Comparison of ENCODE assay signal across 26 mouse cellular contexts in the genomic region with DNA sequence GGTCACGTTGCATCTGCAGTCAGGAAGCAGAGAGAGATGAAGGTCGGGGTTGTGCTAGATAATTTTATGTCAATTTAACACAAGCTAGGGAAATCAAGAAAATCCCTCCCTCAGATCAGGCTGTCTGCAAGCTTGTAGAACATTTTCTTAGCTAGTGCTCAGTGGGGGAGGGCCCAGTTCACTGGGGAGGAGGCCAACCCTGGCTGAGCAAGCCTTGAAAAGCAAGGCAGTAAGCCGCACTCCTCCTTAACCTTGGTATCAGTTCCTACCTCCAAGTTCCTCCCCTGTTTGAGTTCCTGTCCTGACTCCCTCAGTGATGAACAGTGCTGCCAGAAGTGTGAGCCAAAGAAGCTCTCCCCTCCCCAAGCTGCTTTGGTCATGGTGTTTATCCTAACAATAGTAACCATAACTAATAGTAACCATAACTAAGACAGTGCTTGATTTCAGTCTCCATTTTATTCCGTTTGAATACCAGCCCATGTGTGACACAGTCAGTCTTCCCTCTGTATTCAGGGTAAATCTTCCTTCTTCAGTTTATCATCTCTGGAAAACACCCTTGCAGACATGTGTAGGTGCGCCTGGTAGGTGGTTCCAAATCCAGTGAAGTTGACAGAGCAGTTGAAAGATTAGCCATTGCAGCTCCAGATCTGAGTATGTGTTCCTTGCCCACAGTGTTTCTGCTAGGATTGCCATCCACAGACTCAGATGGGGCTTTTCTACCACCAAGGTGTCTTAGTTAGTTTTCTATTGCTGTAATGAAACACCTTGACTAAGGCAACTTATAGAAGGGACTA. TPM values are rescaled to one million over a fixed set of nuclear protein-coding genes. Genes with fewer than 3 reads are reported as not detected.
DNase-seq lines count a peak whose midpoint lies in the region; ATAC-seq and TF ChIP-seq lines count a peak whose summit lies in the region.
"Had no signal": no experiment of that assay in that cellular context is flagged by ENCODE, and none has a peak within 500 bp of the region (broad histone marks: within the 10 kb centered on the region; RNA-seq: fewer than 3 reads in every experiment).

No protein-coding gene starts in this region.

- H3K9me3 ChIP-seq in kidney, embryonic 16.5 days (ENCODE audit: low read length): no peaks in the 10 kb centered on the region
- H3K9me3 ChIP-seq: embryonic facial prominence, embryonic 12.5 days; embryonic facial prominence, embryonic 15.5 days; hindbrain, embryonic 13.5 days had no signal

- H3K36me3 ChIP-seq in splenic B cell, adult 2 months (ENCODE audit: control insufficient read depth, insufficient read depth, low read length, poor library complexity, severe bottlenecking): no peaks in the 10 kb centered on the region
- no peaks in the 10 kb centered on the region for H3K36me3 ChIP-seq in kidney, embryonic 16.5 days (ENCODE audit: insufficient read depth, low read length)
- H3K36me3 ChIP-seq: embryonic facial prominence, embryonic 12.5 days; embryonic facial prominence, embryonic 15.5 days; hindbrain, embryonic 13.5 days had no signal

- H3K4me3 ChIP-seq in left cerebral cortex, adult 2 months: no peak overlapping the region
- H3K4me3 ChIP-seq in kidney, embryonic 16.5 days (ENCODE audit: low read length): no peak overlapping the region
- H3K4me3 ChIP-seq: embryonic facial prominence, embryonic 12.5 days; embryonic facial prominence, embryonic 15.5 days; hindbrain, embryonic 13.5 days had no signal

- no peak for TF ChIP-seq CTCF in left cerebral cortex, adult 2 months (IDR thresholded peaks at IDR 0.05)

- peak; percentile 56 for ATAC-seq in granulocyte monocyte progenitor cell, adult 5-6 weeks (replicated peaks; ENCODE audit: poor library complexity, severe bottlenecking)
- ATAC-seq in kidney, embryonic 16.5 days (ENCODE audit: low FRiP score, low TSS enrichment): no peak
- ATAC-seq: activated CD4-positive, CD25-positive, alpha-beta regulatory T cell, adult 4 months; forebrain, embryonic 14.5 days; forebrain, postnatal 0 days; hindbrain, postnatal 0 days; inflammation-experienced regulatory T-cells, adult 6 months had no signal

- intact Hi-C loops in left cerebral cortex, adult 2 months (cut with DNase I): no loop called here

- peak overlapping the region; percentile 40; the same call in 1 of the 2 replicates for H3K27ac ChIP-seq in left cerebral cortex, adult 2 months
- no peak overlapping the region for H3K27ac ChIP-seq in kidney, embryonic 16.5 days (ENCODE audit: low read length)
- H3K27ac ChIP-seq: embryonic facial prominence, embryonic 12.5 days; embryonic facial prominence, embryonic 15.5 days; hindbrain, embryonic 13.5 days; hindbrain, postnatal 0 days had no signal

- DNase-seq in left cerebral cortex, adult 2 months (ENCODE audit: extremely low spot score in 1 of 2, low spot score in 2 of 2): no peak
- no peak for DNase-seq in left cerebral cortex, adult 11 months (ENCODE audit: low spot score)
- DNase-seq in splenic B cell, adult 2 months (ENCODE audit: low read depth, low spot score): peak; percentile 11
- no peak for DNase-seq in ovary, postnatal 14 days (ENCODE audit: low spot score)
- DNase-seq in cerebellum, postnatal 10 days: no peak
- DNase-seq: adrenal gland, adult 8-10 months; adrenal gland, postnatal 25 days; B cell, adult 2 months; cerebellum, adult 18-20 months; cerebellum, adult 9-10 months; cerebellum, postnatal 25 days; forebrain, postnatal 0 days; gastrocnemius, postnatal 10 days; gastrocnemius, postnatal 36 days; heart, adult 11 months had no signal

- H3K4me2 ChIP-seq in kidney, embryonic 16.5 days (replicated peaks; ENCODE audit: low read depth, low read length): no peak overlapping the region
- H3K4me2 ChIP-seq: embryonic facial prominence, embryonic 12.5 days; embryonic facial prominence, embryonic 15.5 days; heart, embryonic 11.5 days; hindbrain, embryonic 13.5 days had no signal

- 77% methylated on average over 5 of the region's 5 CpGs for WGBS in kidney, embryonic 16.5 days

- H3K4me1 ChIP-seq in kidney, embryonic 16.5 days (ENCODE audit: insufficient read depth, low read length): no peaks in the 10 kb centered on the region
- H3K4me1 ChIP-seq: embryonic facial prominence, embryonic 12.5 days; hindbrain, embryonic 13.5 days had no signal

- no peaks in the 10 kb centered on the region for H3K27me3 ChIP-seq in splenic B cell, adult 2 months (ENCODE audit: control insufficient read depth, insufficient read depth, low read length, poor library complexity, severe bottlenecking)
- no peaks in the 10 kb centered on the region for H3K27me3 ChIP-seq in kidney, embryonic 16.5 days (ENCODE audit: insufficient read depth, low read length)
- H3K27me3 ChIP-seq: CH12.LX; embryonic facial prominence, embryonic 12.5 days; embryonic facial prominence, embryonic 15.5 days had no signal

- no peak overlapping the region for H3K9ac ChIP-seq in kidney, embryonic 16.5 days (replicated peaks; ENCODE audit: low read length)
- H3K9ac ChIP-seq: embryonic facial prominence, embryonic 12.5 days; embryonic facial prominence, embryonic 15.5 days; forebrain, postnatal 0 days; hindbrain, embryonic 13.5 days had no signal

RNA-seq across cellular contexts. Expression of a gene that starts 7.3 kb away (rescaled TPM):
- 10 to 100 TPM in 1 of 2 experiments, 1 to 10 TPM in 1; 8.0 to 10.6 TPM for total RNA-seq in left cerebral cortex, adult 2 months (2021)
- 15.1 and 19.7 TPM in 2 replicates for total RNA-seq in granulocyte monocyte progenitor cell, adult 5-6 weeks (2014; fragmentation: Nextera tagmentation)
- 13.2 and 13.9 TPM in 2 replicates for total RNA-seq in granulocyte monocyte progenitor cell, adult 5-6 weeks (2017)
- 8.6 and 8.7 TPM in 2 replicates for polyA plus RNA-seq in kidney, embryonic 16.5 days (2015; fragmentation: Nextera tagmentation; extraction: Ambion mirVana)
- total RNA-seq: CH12.LX had no signal

RNA-seq across cellular contexts. Expression of a gene that starts 11.1 kb away (rescaled TPM):
- total RNA-seq in left cerebral cortex, adult 2 months (2021): 10 to 100 TPM; 27.6 to 30.9 TPM
- total RNA-seq in granulocyte monocyte progenitor cell, adult 5-6 weeks (2014; fragmentation: Nextera tagmentation): 9.9 and 12.0 TPM in 2 replicates
- 4.5 and 10.7 TPM in 2 replicates for total RNA-seq in granulocyte monocyte progenitor cell, adult 5-6 weeks (2017)
- polyA plus RNA-seq in kidney, embryonic 16.5 days (2015; fragmentation: Nextera tagmentation; extraction: Ambion mirVana): 24.9 and 30.7 TPM in 2 replicates

RNA-seq across cellular contexts. Expression of a gene that starts 23.8 kb away (rescaled TPM):
- total RNA-seq in left cerebral cortex, adult 2 months (2021): 100 to 1,000 TPM in 1 of 2 experiments, 10 to 100 TPM in 1; 87.7 to 107 TPM
- total RNA-seq in granulocyte monocyte progenitor cell, adult 5-6 weeks (2014; fragmentation: Nextera tagmentation): 34.6 and 35.5 TPM in 2 replicates
- total RNA-seq in granulocyte monocyte progenitor cell, adult 5-6 weeks (2017): 21.1 and 26.4 TPM in 2 replicates
- 33.2 and 35.1 TPM in 2 replicates for polyA plus RNA-seq in kidney, embryonic 16.5 days (2015; fragmentation: Nextera tagmentation; extraction: Ambion mirVana)

RNA-seq across cellular contexts. Expression of a gene that starts 49.7 kb away (rescaled TPM):
- total RNA-seq in left cerebral cortex, adult 2 months (2021): 10 to 100 TPM; 65.6 to 67.3 TPM
- 19.1 and 21.9 TPM in 2 replicates for total RNA-seq in granulocyte monocyte progenitor cell, adult 5-6 weeks (2014; fragmentation: Nextera tagmentation)
- total RNA-seq in granulocyte monocyte progenitor cell, adult 5-6 weeks (2017): 6.7 and 7.1 TPM in 2 replicates
- 9.1 and 15.3 TPM in 2 replicates for polyA plus RNA-seq in kidney, embryonic 16.5 days (2015; fragmentation: Nextera tagmentation; extraction: Ambion mirVana)

RNA-seq across cellular contexts. Expression of a gene that starts 53.8 kb away (rescaled TPM):
- 10 to 100 TPM; 64.0 to 66.2 TPM for total RNA-seq in left cerebral cortex, adult 2 months (2021)
- total RNA-seq in granulocyte monocyte progenitor cell, adult 5-6 weeks (2014; fragmentation: Nextera tagmentation): 1.5 and 2.5 TPM in 2 replicates
- 0.09 and 0.72 TPM in 2 replicates for total RNA-seq in granulocyte monocyte progenitor cell, adult 5-6 weeks (2017)
- 32.7 and 35.2 TPM in 2 replicates for polyA plus RNA-seq in kidney, embryonic 16.5 days (2015; fragmentation: Nextera tagmentation; extraction: Ambion mirVana)
- polyA plus RNA-seq: activated CD4-positive, CD25-positive, alpha-beta regulatory T cell, adult 4 months had no signal
